Mouse (Mus musculus): ENCODE results near the gene Cchcr1. TPM values are rescaled to one million over a fixed set of nuclear protein-coding genes. Genes with fewer than 3 reads are reported as not detected.

Gene Cchcr1
- total RNA-seq, 1 experiment: 28.5 TPM

DNA sequence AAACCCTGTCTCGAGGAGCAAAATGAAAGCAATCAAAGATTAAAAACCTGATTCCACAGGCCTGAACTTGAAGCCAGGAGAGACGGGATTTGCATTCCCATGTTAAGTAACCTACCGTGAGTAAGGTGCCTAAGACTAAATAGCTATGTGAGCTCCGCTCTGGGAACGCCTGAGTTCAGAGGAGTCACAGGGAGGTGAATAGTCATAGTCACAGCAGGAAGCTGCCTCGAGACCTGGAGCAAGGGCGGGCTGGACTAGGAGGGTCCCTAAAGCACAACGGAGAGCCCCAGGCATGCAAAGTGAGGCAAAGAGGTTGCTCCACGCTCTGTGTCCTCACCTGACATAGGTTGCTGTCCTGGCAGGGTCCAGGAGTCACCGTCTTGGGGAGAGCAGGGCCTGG, 22.6 kb downstream of the Cchcr1 start:
- no peak for TF ChIP-seq CHD2 (IDR thresholded peaks at IDR 0.05; ENCODE audit: low read depth, low read length)
- TF ChIP-seq MAFK (IDR thresholded peaks at IDR 0.05; ENCODE audit: insufficient read depth, low read depth, low read length): no peak
- TF ChIP-seq ZNF384 (IDR thresholded peaks at IDR 0.05; ENCODE audit: low read depth, low read length): no peak
- TF ChIP-seq ZC3H11A (IDR thresholded peaks at IDR 0.05; ENCODE audit: borderline replicate concordance, low read depth, low read length): no peak
- no peak for TF ChIP-seq HCFC1 (IDR thresholded peaks at IDR 0.05; ENCODE audit: borderline replicate concordance, insufficient read depth, low read length)
- Histone ChIP-seq H3K9me3 (ENCODE audit: control insufficient read depth, insufficient read depth, low read depth, low read length) (no peaks in the 10 kb centered on the region), H3K4me3 (ENCODE audit: insufficient read depth in 1 of 2, low read depth in 1 of 2, low read length in 2 of 2, poor library complexity in 1 of 2, severe bottlenecking in 1 of 2) (no peak overlapping the region), H3K4me1 (ENCODE audit: control insufficient read depth in 2 of 2, insufficient read depth in 2 of 2, low read length in 2 of 2, poor library complexity in 1 of 2) (peaks cover 6 to 13% of the 10 kb centered on the region in 2 experiments; a peak in 3 of 4 replicates), H3K36me3 (ENCODE audit: control insufficient read depth, insufficient read depth, low read length, poor library complexity, severe bottlenecking) (no peaks in the 10 kb centered on the region), H3K9ac (ENCODE audit: insufficient read depth, low read depth, low read length, poor library complexity, severe bottlenecking) (0 out of 2 replicates have a peak overlapping the region, but pooled peaks have one; percentile 10), H3K27ac (ENCODE audit: insufficient read depth, low read depth, low read length, poor library complexity, severe bottlenecking) (no peak overlapping the region)
- in situ Hi-C loops (cut with MboI; ENCODE audit: low sequenced_read_pairs in 2 of 2, unreplicated experiment in 2 of 2): no loop called here
- DNase-seq (ENCODE audit: low read depth, low spot score): no peak

DNA sequence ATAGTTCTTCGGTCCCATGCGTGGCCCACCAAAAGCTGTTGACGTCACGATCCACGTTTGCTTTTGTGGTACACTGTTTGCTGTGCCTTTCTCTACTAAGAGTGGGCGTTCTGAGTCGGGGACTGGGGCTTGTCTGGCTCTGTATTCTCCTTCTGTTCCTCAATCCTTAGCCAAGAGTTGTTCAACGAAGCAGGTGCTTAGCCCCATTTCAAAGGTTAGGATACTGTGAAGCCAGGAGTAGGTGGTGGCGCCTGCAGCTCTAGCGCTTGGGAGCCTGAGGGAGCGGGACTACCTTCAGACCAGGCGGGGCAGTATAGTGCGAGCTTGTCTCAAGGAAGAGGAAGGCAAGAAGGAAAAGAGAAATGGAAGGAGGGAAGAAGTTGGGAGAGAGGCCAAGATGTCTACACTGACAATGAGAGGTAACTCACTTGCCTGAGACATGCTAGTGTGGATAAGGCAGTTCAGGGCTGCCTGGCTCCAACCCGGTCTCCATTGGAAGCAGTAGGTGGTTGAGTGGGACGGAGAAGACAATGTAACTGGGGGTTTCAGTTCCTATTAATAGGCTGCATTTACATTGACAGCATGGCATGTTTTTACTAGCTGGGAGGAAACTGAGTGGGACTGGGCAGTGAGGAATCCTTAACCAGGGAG, 26.0 kb downstream of the Cchcr1 start:
- peak overlapping the region; percentile 17; the same call in 1 of the 2 replicates for H3K9ac ChIP-seq (ENCODE audit: insufficient read depth, low read depth, low read length, poor library complexity, severe bottlenecking)
- peak overlapping the region; percentile 8 to 24; a peak in 2 of 4 replicates for H3K4me3 ChIP-seq (ENCODE audit: insufficient read depth in 1 of 2, low read depth in 1 of 2, low read length in 2 of 2, poor library complexity in 1 of 2, severe bottlenecking in 1 of 2)
- H3K4me1 ChIP-seq (ENCODE audit: control insufficient read depth in 2 of 2, insufficient read depth in 2 of 2, low read length in 2 of 2, poor library complexity in 1 of 2): peaks cover 8 to 22% of the 10 kb centered on the region in 2 experiments; a peak in 3 of 4 replicates
- DNase-seq (ENCODE audit: low read depth, low spot score): no peak
- H3K9me3 ChIP-seq (ENCODE audit: control insufficient read depth, insufficient read depth, low read depth, low read length): no peaks in the 10 kb centered on the region
- TF ChIP-seq ZC3H11A (IDR thresholded peaks at IDR 0.05; ENCODE audit: borderline replicate concordance, low read depth, low read length): no peak
- H3K36me3 ChIP-seq (ENCODE audit: control insufficient read depth, insufficient read depth, low read length, poor library complexity, severe bottlenecking): no peaks in the 10 kb centered on the region
- in situ Hi-C loops (cut with MboI; ENCODE audit: low sequenced_read_pairs in 2 of 2, unreplicated experiment in 2 of 2): no loop called here
- peak overlapping the region; percentile 73; the same call in 1 of the 2 replicates for H3K27ac ChIP-seq (ENCODE audit: insufficient read depth, low read depth, low read length, poor library complexity, severe bottlenecking)

DNA sequence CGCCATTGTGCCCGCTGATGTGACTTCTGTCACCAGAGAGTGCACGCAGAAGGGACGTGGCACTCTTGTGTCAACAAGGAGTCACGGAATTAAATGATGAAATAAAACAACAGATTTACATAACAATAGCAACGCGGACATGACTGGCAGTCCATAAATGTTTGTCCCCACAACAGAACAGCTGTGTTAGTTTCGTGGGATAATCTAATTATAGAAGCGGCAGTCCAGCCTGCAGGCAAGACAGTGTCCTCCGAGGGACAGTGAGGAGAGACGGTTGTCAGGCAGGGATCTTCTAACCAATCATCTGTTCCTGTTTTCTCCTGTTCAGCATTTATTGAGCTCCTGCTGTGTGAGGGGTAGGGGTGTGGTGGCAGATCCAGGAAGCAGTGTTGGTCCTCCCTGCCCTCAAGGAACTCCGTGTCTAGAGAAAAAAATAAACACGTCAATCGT, 26.5 kb downstream of the Cchcr1 start:
- Histone ChIP-seq H3K4me1 (ENCODE audit: control insufficient read depth in 2 of 2, insufficient read depth in 2 of 2, low read length in 2 of 2, poor library complexity in 1 of 2) (peaks cover 8 to 24% of the 10 kb centered on the region in 2 experiments; a peak in 3 of 4 replicates), H3K4me3 (ENCODE audit: insufficient read depth in 1 of 2, low read depth in 1 of 2, low read length in 2 of 2, poor library complexity in 1 of 2, severe bottlenecking in 1 of 2) (peak overlapping the region; percentile 8 to 24; a peak in 2 of 4 replicates), H3K27ac (ENCODE audit: insufficient read depth, low read depth, low read length, poor library complexity, severe bottlenecking) (peak overlapping the region; percentile 73; the same call in 1 of the 2 replicates), H3K36me3 (ENCODE audit: control insufficient read depth, insufficient read depth, low read length, poor library complexity, severe bottlenecking) (no peaks in the 10 kb centered on the region), H3K9me3 (ENCODE audit: control insufficient read depth, insufficient read depth, low read depth, low read length) (no peaks in the 10 kb centered on the region), H3K9ac (ENCODE audit: insufficient read depth, low read depth, low read length, poor library complexity, severe bottlenecking) (peak overlapping the region; percentile 17; the same call in 1 of the 2 replicates)
- no peak for TF ChIP-seq HCFC1 (IDR thresholded peaks at IDR 0.05; ENCODE audit: borderline replicate concordance, insufficient read depth, low read length)
- TF ChIP-seq MAFK (IDR thresholded peaks at IDR 0.05; ENCODE audit: insufficient read depth, low read depth, low read length): no peak
- TF ChIP-seq ZNF384 (IDR thresholded peaks at IDR 0.05; ENCODE audit: low read depth, low read length): no peak
- no peak for TF ChIP-seq ZC3H11A (IDR thresholded peaks at IDR 0.05; ENCODE audit: borderline replicate concordance, low read depth, low read length)
- TF ChIP-seq CHD2 (IDR thresholded peaks at IDR 0.05; ENCODE audit: low read depth, low read length): no peak
- in situ Hi-C loops (cut with MboI; ENCODE audit: low sequenced_read_pairs in 2 of 2, unreplicated experiment in 2 of 2): no loop called here
- no peak for DNase-seq (ENCODE audit: low read depth, low spot score)

DNA sequence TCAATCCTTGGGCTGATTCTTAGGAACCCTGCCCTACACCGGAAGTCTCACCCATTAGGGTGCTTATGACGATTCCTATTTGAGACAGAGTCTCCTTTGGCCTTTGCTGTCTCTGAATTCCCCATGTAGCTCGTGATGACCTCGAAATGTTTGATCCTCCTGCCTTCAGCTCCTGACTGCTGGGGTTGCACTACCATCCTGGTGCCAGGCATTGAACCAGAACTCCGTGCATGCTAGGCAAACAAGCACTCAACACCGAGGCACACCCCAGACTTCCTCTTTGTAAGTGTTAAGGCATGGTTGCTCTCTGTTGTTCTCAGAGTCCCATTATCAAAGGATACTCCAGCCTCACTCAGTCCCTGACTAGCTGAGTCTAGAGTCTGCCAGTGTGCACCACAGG, 27.1 kb downstream of the Cchcr1 start:
- Histone ChIP-seq H3K27ac (ENCODE audit: insufficient read depth, low read depth, low read length, poor library complexity, severe bottlenecking) (peak overlapping the region; percentile 73; the same call in 1 of the 2 replicates), H3K9me3 (ENCODE audit: control insufficient read depth, insufficient read depth, low read depth, low read length) (no peaks in the 10 kb centered on the region), H3K4me1 (ENCODE audit: control insufficient read depth in 2 of 2, insufficient read depth in 2 of 2, low read length in 2 of 2, poor library complexity in 1 of 2) (peaks cover 8 to 26% of the 10 kb centered on the region in 2 experiments; a peak in 3 of 4 replicates), H3K36me3 (ENCODE audit: control insufficient read depth, insufficient read depth, low read length, poor library complexity, severe bottlenecking) (no peaks in the 10 kb centered on the region), H3K9ac (ENCODE audit: insufficient read depth, low read depth, low read length, poor library complexity, severe bottlenecking) (no peak overlapping the region), H3K4me3 (ENCODE audit: insufficient read depth in 1 of 2, low read depth in 1 of 2, low read length in 2 of 2, poor library complexity in 1 of 2, severe bottlenecking in 1 of 2) (no peak overlapping the region)
- TF ChIP-seq ZC3H11A (IDR thresholded peaks at IDR 0.05; ENCODE audit: borderline replicate concordance, low read depth, low read length) (no peak), MAFK (IDR thresholded peaks at IDR 0.05; ENCODE audit: insufficient read depth, low read depth, low read length) (no peak), HCFC1 (IDR thresholded peaks at IDR 0.05; ENCODE audit: borderline replicate concordance, insufficient read depth, low read length) (no peak), CHD2 (IDR thresholded peaks at IDR 0.05; ENCODE audit: low read depth, low read length) (no peak), ZNF384 (IDR thresholded peaks at IDR 0.05; ENCODE audit: low read depth, low read length) (no peak)
- in situ Hi-C loops (cut with MboI; ENCODE audit: low sequenced_read_pairs in 2 of 2, unreplicated experiment in 2 of 2): no loop called here
- DNase-seq (ENCODE audit: low read depth, low spot score): no peak

Data from ES-E14 (cell line).